Mouse (Mus musculus) G1E (cell line): ENCODE measurements around the gene Actb. TPM values are rescaled to one million over a fixed set of nuclear protein-coding genes. Genes with fewer than 3 reads are reported as not detected.

Experiments
- ATAC-seq: 2 replicates; pipeline ENCODE4 v1.8.0; 2016; ENCODE audit warnings: mild to moderate bottlenecking; ENCODE audit not compliant: insufficient number of reproducible peaks, poor library complexity, low FRiP score, severe bottlenecking; ENCODE audit errors: extremely low read depth
- DNase-seq: peaks from one replicate; pipeline ENCODE4 v3.0.0; 2012; ENCODE audit warnings: low spot score
- H3K27me3 ChIP-seq: 2 replicates; pipeline ENCODE4 v1.6.1; 2012; ENCODE audit warnings: mild to moderate bottlenecking, low read length, inconsistent platforms; ENCODE audit not compliant: insufficient read depth
- H3K36me3 ChIP-seq: replicated peaks from 2 replicates; pipeline ENCODE3; 2012; ENCODE audit warnings: mild to moderate bottlenecking, inconsistent platforms
- H3K4me1 ChIP-seq: 2 replicates; pipeline ENCODE4 v1.6.1; 2012; ENCODE audit warnings: low read depth, low read length, inconsistent platforms, mixed read lengths; ENCODE audit not compliant: insufficient read depth
- H3K4me3 ChIP-seq: 2 replicates; pipeline ENCODE4 v1.5.1; 2012; ENCODE audit warnings: low read depth, mild to moderate bottlenecking, inconsistent platforms, low read length, moderate library complexity, mixed read lengths
- H3K9me3 ChIP-seq: replicated peaks from 2 replicates; pipeline ENCODE4 v1.6.1; 2012; ENCODE audit warnings: inconsistent platforms
- CTCF ChIP-seq: IDR thresholded peaks from 2 replicates; pipeline ENCODE4 v1.5.1; 2012; ENCODE audit warnings: low read depth, low read length, inconsistent platforms, mixed read lengths
- GATA1 ChIP-seq: IDR thresholded peaks from 2 replicates; pipeline ENCODE4 v1.6.1; 2012; ENCODE audit warnings: borderline replicate concordance, low read length, inconsistent platforms, mixed read lengths
- GATA2 ChIP-seq: IDR thresholded peaks from 2 replicates; pipeline ENCODE4 v1.6.1; 2012; ENCODE audit warnings: low read depth, low read length, inconsistent platforms, borderline replicate concordance
- POLR2AphosphoS5 ChIP-seq: IDR thresholded peaks from 2 replicates; pipeline ENCODE4 v1.6.1; 2012; ENCODE audit warnings: low read depth, low read length, inconsistent platforms; ENCODE audit not compliant: insufficient replicate concordance
- TAL1 ChIP-seq: conservative IDR thresholded peaks from 2 replicates; pipeline ENCODE4 v1.6.1; 2012; ENCODE audit warnings: low read depth, low read length, inconsistent platforms, mixed read lengths
- polyA plus RNA-seq: library from polyadenylated mRNA; stranded (reverse); fragments of >175 nt; gene quantifications from 2 replicates; pipeline ENCODE4 v1.2.3, GENCODE M21; 2012
- total RNA-seq, 2 experiments: library from RNA; stranded (forward) in 1 of 2; stranded (reverse) in 1 of 2; fragments of 200-1000 nt in 1 of 2; fragments of >200 nt in 1 of 2; fragmentation: Nextera tagmentation in 1 of 2; gene quantifications; 2 replicates each; pipeline ENCODE4 v1.2.3; 2014 to 2017

Actb gene
- total and polyA plus RNA-seq, 3 experiments: 3,214 to 5,110 (median 4,919) TPM

DNA sequence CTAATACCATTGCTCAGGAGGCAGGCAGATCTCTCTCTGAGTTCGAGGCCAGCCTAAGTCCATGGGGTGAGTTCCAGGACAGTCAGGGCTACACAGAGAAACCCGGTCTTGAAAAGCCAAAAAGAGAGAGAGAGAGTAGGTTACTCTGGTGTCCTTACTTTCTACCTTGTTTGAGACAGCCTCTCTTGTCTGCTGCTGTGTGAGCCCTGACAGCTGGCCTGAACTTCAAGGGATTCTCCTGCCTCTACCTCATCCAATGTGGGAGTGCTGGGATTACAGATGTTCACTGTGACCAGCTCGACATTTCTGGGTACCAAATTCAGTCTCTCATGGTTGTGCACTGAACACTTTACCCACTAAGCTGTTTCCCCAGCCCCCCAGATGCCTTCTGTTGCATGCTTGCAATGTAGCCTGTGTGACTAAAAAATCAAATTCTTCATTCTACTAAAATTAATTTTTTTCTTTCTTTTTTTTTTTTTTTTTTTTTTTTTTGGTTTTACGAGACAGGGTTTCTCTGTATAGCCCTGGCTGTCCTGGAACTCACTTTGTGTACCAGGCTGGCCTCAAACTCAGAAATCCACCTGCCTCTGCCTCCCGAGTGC is 6.5 kb downstream of the Actb start:
- H3K36me3 ChIP-seq: peaks cover 69% of the 10 kb centered on the region
- TF ChIP-seq CTCF (no peak), POLR2AphosphoS5 (peak; percentile 37; the same call in 1 of the 2 replicates)
- peaks cover 66% of the 10 kb centered on the region for H3K4me1 ChIP-seq
- no peak for ATAC-seq
- no peaks in the 10 kb centered on the region for H3K27me3 ChIP-seq
- no peaks in the 10 kb centered on the region for H3K9me3 ChIP-seq
- no peak for DNase-seq
- H3K4me3 ChIP-seq: no peak overlapping the region

- TF ChIP-seq CTCF (no peak), GATA2 (no peak), POLR2AphosphoS5 (peak; percentile 89; the same call in 1 of the 2 replicates), TAL1 (no peak), GATA1 (no peak)
- no peaks in the 10 kb centered on the region for H3K9me3 ChIP-seq
- DNase-seq (no peak), ATAC-seq (no peak)
- no peak overlapping the region for H3K4me3 ChIP-seq
- H3K27me3 ChIP-seq: no peaks in the 10 kb centered on the region
- H3K36me3 ChIP-seq: peaks cover 60% of the 10 kb centered on the region
- H3K4me1 ChIP-seq: peaks cover 66% of the 10 kb centered on the region
These were observed 7.4 kb downstream of the Actb start for GRCm38 (mm10) chr5:142899057-142899601.

DNA sequence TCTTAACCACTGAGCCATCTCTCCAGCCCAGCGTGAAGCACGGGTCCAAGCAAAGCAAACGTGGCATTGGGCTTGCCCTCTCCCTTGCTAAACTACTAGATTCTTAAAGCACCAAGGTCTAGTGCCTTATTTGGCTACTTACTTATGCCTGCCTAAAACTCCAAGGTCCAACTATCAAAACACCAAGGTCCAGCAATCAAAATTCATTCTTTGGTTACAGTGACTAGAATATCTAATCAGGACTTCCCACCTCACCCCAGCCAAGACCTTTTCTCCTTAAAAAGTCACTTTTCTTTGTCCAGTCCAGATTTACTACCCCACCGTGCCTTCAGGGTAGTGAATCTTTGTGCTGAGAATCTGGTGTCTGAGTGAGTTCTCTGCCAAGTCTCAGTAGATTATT is 8.2 kb downstream of the Actb start:
- no peaks in the 10 kb centered on the region for H3K9me3 ChIP-seq
- TF ChIP-seq POLR2AphosphoS5: no peak
- TF ChIP-seq GATA1: no peak
- TF ChIP-seq GATA2: no peak
- no peak for TF ChIP-seq TAL1
- TF ChIP-seq CTCF: no peak
- peaks cover 68% of the 10 kb centered on the region for H3K4me1 ChIP-seq
- no peak overlapping the region for H3K4me3 ChIP-seq
- DNase-seq: no peak
- peaks cover 53% of the 10 kb centered on the region for H3K36me3 ChIP-seq
- H3K27me3 ChIP-seq: no peaks in the 10 kb centered on the region
- ATAC-seq: no peak

GRCm38 (mm10) chr5:142897568-142898248 is 8.8 kb downstream of the Actb start:
- DNase-seq (no peak), ATAC-seq (no peak)
- no peaks in the 10 kb centered on the region for H3K9me3 ChIP-seq
- H3K4me3 ChIP-seq: no peak overlapping the region
- peaks cover 66% of the 10 kb centered on the region for H3K4me1 ChIP-seq
- TF ChIP-seq POLR2AphosphoS5 (peak; percentile 75; the same call in 1 of the 2 replicates), GATA2 (no peak)
- H3K27me3 ChIP-seq: no peaks in the 10 kb centered on the region
- peaks cover 48% of the 10 kb centered on the region for H3K36me3 ChIP-seq

- no peak overlapping the region; the same call in 1 of the 2 replicates for H3K4me3 ChIP-seq
These were observed 9.8 kb downstream of the Actb start for GRCm38 (mm10) chr5:142896713-142897112.

DNA sequence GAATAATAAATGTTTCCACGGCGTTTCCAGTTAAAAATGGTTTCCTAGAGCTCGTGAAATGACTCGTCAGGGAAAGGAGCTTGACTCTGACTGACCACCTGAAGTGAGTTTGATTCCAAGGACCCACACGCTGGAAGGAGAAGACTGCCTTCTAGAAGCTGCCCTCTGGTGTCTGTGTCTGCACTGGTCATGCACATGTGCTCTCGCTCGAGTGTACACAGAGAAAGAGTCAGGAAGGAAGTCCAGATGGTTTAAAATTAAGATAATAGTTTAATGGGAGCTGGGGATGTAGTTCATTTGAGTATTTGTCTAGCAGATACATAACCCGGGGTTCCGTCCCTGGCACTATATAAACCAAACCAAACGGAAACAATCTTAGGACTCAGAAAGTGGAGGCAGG is 10.4 kb downstream of the Actb start:
- no peak for DNase-seq
- H3K4me3 ChIP-seq: peak overlapping the region; percentile 83; the same call in 1 of the 2 replicates
- TF ChIP-seq POLR2AphosphoS5 (0 out of 2 replicates have a peak, but pooled peaks have one; percentile 29), GATA1 (no peak)
- H3K9me3 ChIP-seq: no peaks in the 10 kb centered on the region
- ATAC-seq: peak; percentile 24; the same call in 1 of the 2 replicates
- H3K4me1 ChIP-seq: peaks cover 58% of the 10 kb centered on the region
- no peaks in the 10 kb centered on the region for H3K27me3 ChIP-seq
- H3K36me3 ChIP-seq: peaks cover 45% of the 10 kb centered on the region

More at GRCm38 (mm10) chr5:142896713-142897112, 9.8 kb downstream of the Actb start:
- TF ChIP-seq TAL1 (no peak), CTCF (no peak), GATA2 (no peak), POLR2AphosphoS5 (no peak; the same call in 1 of the 2 replicates), GATA1 (no peak)
- DNase-seq: peak; percentile 39
- peaks cover 63% of the 10 kb centered on the region for H3K4me1 ChIP-seq
- peaks cover 45% of the 10 kb centered on the region for H3K36me3 ChIP-seq
- ATAC-seq: 0 out of 2 replicates have a peak, but pooled peaks have one; percentile 18
- H3K27me3 ChIP-seq: no peaks in the 10 kb centered on the region
- H3K9me3 ChIP-seq: no peaks in the 10 kb centered on the region
